Mouse (Mus musculus): ENCODE measurements around the gene Stk36. TPM values are rescaled to one million over a fixed set of nuclear protein-coding genes. Genes with fewer than 3 reads are reported as not detected.

Gene Stk36
- polyA plus RNA-seq, 1 experiment from 2014 or later: 1.3 TPM

DNA sequence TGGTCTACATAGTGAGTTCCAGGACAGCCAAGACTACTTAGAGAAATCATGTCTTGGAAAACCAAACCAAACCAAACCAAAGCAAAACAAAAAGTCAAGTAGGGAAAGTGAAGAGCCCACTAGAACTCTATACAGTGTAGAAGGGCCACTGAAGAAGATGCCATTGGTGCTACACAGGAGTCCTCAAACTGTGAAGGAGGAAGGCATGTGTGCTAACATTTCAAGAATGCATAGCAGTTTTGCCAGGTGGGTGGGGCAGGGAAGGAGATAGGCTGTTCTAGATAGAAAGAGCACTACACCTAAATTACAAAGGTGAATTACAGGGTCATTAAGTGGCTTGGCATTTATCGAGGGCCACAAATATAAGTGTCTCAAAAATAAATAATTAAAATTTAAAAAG lies 22.9 kb downstream of the Stk36 start:
- Histone ChIP-seq H3K9me3 (ENCODE audit: control insufficient read depth, low read length) (no peaks in the 10 kb centered on the region), H3K9ac (ENCODE audit: low read length) (no peak overlapping the region), H3K27me3 (ENCODE audit: control insufficient read depth, insufficient read depth, low read length) (no peaks in the 10 kb centered on the region), H3K4me2 (replicated peaks; ENCODE audit: low read depth) (no peak overlapping the region), H3K4me3 (ENCODE audit: low read depth, low read length) (no peak overlapping the region), H3K27ac (replicated peaks) (no peak overlapping the region), H3K36me3 (ENCODE audit: control insufficient read depth, insufficient read depth, low read length) (no peaks in the 10 kb centered on the region), H3K4me1 (replicated peaks; ENCODE audit: control insufficient read depth, insufficient read depth) (no peaks in the 10 kb centered on the region)
- DNase-seq (ENCODE audit: low spot score) (no peak), ATAC-seq (ENCODE audit: low FRiP score, low TSS enrichment) (no peak)
- no peak for TF ChIP-seq CTCF (IDR thresholded peaks at IDR 0.05; ENCODE audit: low read depth)
- no peak for TF ChIP-seq EP300 (optimal IDR thresholded peaks at IDR 0.05)
- WGBS: 76% methylated on average over 1 of the region's 1 CpGs

DNA sequence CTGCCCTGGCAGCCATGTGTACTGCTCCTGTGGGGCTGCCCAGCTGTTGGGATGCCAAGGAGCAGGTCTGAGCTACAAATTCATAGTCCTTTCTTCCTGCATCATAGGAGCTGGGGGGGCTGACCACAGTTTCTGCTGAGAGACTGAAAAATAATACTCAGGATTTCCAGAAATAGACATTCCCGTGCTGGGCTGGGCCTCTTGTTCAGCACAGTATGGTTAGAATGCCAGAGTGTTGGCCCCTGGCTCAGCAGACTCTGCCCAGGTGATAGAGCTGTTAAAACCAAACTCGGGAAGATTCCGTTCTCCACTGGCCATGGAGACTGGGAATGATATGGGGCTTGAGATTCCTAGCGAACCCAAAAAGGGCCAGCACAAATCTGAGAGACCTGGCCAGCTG lies 24.8 kb downstream of the Stk36 start:
- 65% methylated on average over 4 of the region's 4 CpGs for WGBS
- DNase-seq (ENCODE audit: low spot score) (no peak), ATAC-seq (ENCODE audit: low FRiP score, low TSS enrichment) (no peak)
- H3K36me3 ChIP-seq (ENCODE audit: control insufficient read depth, insufficient read depth, low read length): no peaks in the 10 kb centered on the region
- H3K4me3 ChIP-seq (ENCODE audit: low read depth, low read length): no peak overlapping the region
- H3K4me1 ChIP-seq (replicated peaks; ENCODE audit: control insufficient read depth, insufficient read depth): no peaks in the 10 kb centered on the region
- H3K4me2 ChIP-seq (replicated peaks; ENCODE audit: low read depth): no peak overlapping the region
- TF ChIP-seq EP300 (optimal IDR thresholded peaks at IDR 0.05) (no peak), CTCF (IDR thresholded peaks at IDR 0.05; ENCODE audit: low read depth) (no peak)
- H3K27ac ChIP-seq (replicated peaks): no peak overlapping the region
- no peaks in the 10 kb centered on the region for H3K9me3 ChIP-seq (ENCODE audit: control insufficient read depth, low read length)
- no peaks in the 10 kb centered on the region for H3K27me3 ChIP-seq (ENCODE audit: control insufficient read depth, insufficient read depth, low read length)
- no peak overlapping the region for H3K9ac ChIP-seq (ENCODE audit: low read length)

DNA sequence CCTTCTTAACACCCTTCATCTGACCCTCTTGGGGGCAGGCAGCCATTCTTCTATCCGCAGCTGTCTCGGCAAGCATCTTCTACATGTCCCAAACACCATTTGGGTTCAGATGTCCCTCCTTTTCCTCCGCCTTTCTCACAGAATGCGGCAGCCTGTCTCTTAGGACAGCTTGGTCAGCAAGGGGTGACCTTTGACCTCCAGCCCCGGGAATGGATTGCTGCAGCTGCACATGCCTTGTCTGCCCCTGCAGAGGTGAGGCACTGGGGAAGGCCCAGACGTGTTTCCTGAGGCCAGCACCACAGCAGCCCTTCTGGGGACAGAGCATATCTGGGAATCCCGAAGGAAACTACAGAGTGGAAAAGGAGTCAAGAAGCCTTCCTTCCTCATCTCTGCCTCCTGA lies 26.8 kb downstream of the Stk36 start:
- ATAC-seq (ENCODE audit: low FRiP score, low TSS enrichment) (no peak), DNase-seq (ENCODE audit: low spot score) (no peak)
- WGBS: 46% methylated on average over 7 of the region's 7 CpGs
- Histone ChIP-seq H3K27me3 (ENCODE audit: control insufficient read depth, insufficient read depth, low read length) (no peaks in the 10 kb centered on the region), H3K4me1 (replicated peaks; ENCODE audit: control insufficient read depth, insufficient read depth) (no peaks in the 10 kb centered on the region), H3K4me2 (replicated peaks; ENCODE audit: low read depth) (no peak overlapping the region), H3K4me3 (ENCODE audit: low read depth, low read length) (no peak overlapping the region), H3K27ac (replicated peaks) (no peak overlapping the region), H3K36me3 (ENCODE audit: control insufficient read depth, insufficient read depth, low read length) (no peaks in the 10 kb centered on the region), H3K9ac (ENCODE audit: low read length) (no peak overlapping the region), H3K9me3 (ENCODE audit: control insufficient read depth, low read length) (no peaks in the 10 kb centered on the region)
- TF ChIP-seq EP300 (optimal IDR thresholded peaks at IDR 0.05) (no peak), CTCF (IDR thresholded peaks at IDR 0.05; ENCODE audit: low read depth) (no peak)

DNA sequence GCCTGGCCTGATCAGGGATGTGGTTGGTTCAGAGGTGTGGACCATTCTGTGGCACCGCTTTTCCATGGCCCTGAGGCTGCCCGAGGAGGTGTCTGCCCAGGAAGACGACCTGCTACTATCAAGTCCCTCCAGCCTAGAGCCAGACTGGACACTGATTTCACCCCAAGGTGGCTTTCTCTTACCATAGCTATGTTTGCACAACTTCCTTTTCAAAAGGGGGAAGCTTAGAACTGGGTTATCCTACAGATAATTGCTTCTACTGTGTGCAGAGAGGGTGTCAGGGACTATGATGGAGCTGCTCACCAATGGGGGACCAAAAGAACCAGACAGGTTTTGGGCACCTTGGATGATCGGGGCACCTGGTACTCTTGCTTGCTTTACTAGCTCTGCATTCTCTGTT lies 31.5 kb downstream of the Stk36 start:
- no peaks in the 10 kb centered on the region for H3K36me3 ChIP-seq (ENCODE audit: control insufficient read depth, insufficient read depth, low read length)
- no peak overlapping the region for H3K4me3 ChIP-seq (ENCODE audit: low read depth, low read length)
- TF ChIP-seq EP300 (optimal IDR thresholded peaks at IDR 0.05): no peak
- TF ChIP-seq CTCF (IDR thresholded peaks at IDR 0.05; ENCODE audit: low read depth): no peak
- 78% methylated on average over 4 of the region's 4 CpGs for WGBS
- no peaks in the 10 kb centered on the region for H3K9me3 ChIP-seq (ENCODE audit: control insufficient read depth, low read length)
- no peaks in the 10 kb centered on the region for H3K4me1 ChIP-seq (replicated peaks; ENCODE audit: control insufficient read depth, insufficient read depth)
- H3K9ac ChIP-seq (ENCODE audit: low read length): no peak overlapping the region
- no peak overlapping the region for H3K27ac ChIP-seq (replicated peaks)
- H3K27me3 ChIP-seq (ENCODE audit: control insufficient read depth, insufficient read depth, low read length): no peaks in the 10 kb centered on the region
- DNase-seq (ENCODE audit: low spot score) (no peak), ATAC-seq (ENCODE audit: low FRiP score, low TSS enrichment) (no peak)
- H3K4me2 ChIP-seq (replicated peaks; ENCODE audit: low read depth): no peak overlapping the region

DNA sequence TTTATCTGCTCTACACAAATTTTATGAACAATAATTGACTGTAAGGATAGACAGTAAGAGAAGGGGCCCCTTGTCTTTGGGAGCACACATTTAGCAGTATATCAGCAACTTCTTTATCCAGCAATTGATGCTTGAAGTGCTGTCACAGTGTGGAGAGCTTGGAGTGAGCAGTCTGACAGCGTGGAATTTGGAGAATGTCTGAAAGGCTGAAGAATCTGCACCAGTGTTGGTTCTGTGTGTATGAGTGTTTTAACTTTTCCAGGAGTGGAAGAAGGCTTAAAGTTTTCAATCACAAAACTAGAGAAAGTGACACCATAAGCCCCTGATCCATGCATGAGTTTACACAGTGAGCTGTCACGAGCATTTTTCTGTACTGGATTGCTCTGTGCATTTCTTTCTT lies 42.3 kb downstream of the Stk36 start:
- Histone ChIP-seq H3K9ac (ENCODE audit: low read length) (no peak overlapping the region), H3K4me3 (ENCODE audit: low read depth, low read length) (no peak overlapping the region), H3K9me3 (ENCODE audit: control insufficient read depth, low read length) (no peaks in the 10 kb centered on the region), H3K36me3 (ENCODE audit: control insufficient read depth, insufficient read depth, low read length) (no peaks in the 10 kb centered on the region), H3K27ac (replicated peaks) (no peak overlapping the region), H3K4me2 (replicated peaks; ENCODE audit: low read depth) (no peak overlapping the region), H3K4me1 (replicated peaks; ENCODE audit: control insufficient read depth, insufficient read depth) (no peaks in the 10 kb centered on the region), H3K27me3 (ENCODE audit: control insufficient read depth, insufficient read depth, low read length) (no peaks in the 10 kb centered on the region)
- ATAC-seq (ENCODE audit: low FRiP score, low TSS enrichment): no peak
- TF ChIP-seq EP300 (optimal IDR thresholded peaks at IDR 0.05) (no peak), CTCF (IDR thresholded peaks at IDR 0.05; ENCODE audit: low read depth) (no peak)
- 56% methylated on average over 2 of the region's 2 CpGs for WGBS
- no peak for DNase-seq (ENCODE audit: low spot score)

DNA sequence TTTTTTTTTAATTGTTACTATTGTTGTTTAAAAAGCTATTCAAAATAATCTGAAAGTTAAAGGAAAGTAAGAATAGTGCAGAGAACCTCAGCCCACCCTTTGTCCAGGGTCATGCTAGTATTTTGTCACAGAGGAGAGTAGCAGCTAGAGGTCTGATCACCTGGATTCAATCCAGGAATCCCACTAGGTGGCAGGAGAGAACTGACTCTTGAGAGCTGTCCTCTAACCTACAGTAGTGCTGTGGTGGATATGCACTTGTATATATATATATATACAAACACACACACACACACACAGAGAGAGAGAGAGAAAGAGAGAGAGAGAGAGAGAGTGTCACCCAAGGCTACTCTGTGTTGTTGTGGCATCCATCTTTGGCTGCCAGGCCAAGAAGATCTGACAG lies 42.7 kb downstream of the Stk36 start:
- ATAC-seq (ENCODE audit: low FRiP score, low TSS enrichment) (no peak), DNase-seq (ENCODE audit: low spot score) (no peak)
- H3K9ac ChIP-seq (ENCODE audit: low read length): no peak overlapping the region
- no peak overlapping the region for H3K27ac ChIP-seq (replicated peaks)
- no peaks in the 10 kb centered on the region for H3K27me3 ChIP-seq (ENCODE audit: control insufficient read depth, insufficient read depth, low read length)
- H3K36me3 ChIP-seq (ENCODE audit: control insufficient read depth, insufficient read depth, low read length): no peaks in the 10 kb centered on the region
- H3K4me3 ChIP-seq (ENCODE audit: low read depth, low read length): no peak overlapping the region
- no peak for TF ChIP-seq EP300 (optimal IDR thresholded peaks at IDR 0.05)
- peak; percentile 68 for TF ChIP-seq CTCF (IDR thresholded peaks at IDR 0.05; ENCODE audit: low read depth)
- no peaks in the 10 kb centered on the region for H3K4me1 ChIP-seq (replicated peaks; ENCODE audit: control insufficient read depth, insufficient read depth)
- no peaks in the 10 kb centered on the region for H3K9me3 ChIP-seq (ENCODE audit: control insufficient read depth, low read length)
- no peak overlapping the region for H3K4me2 ChIP-seq (replicated peaks; ENCODE audit: low read depth)

Data from stomach, postnatal 0 days (tissue).